Mouse (Mus musculus) erythroblast, embryonic 14.5 days (primary cell): ENCODE results near the gene Sertad4. TPM values are rescaled to one million over a fixed set of nuclear protein-coding genes. Genes with fewer than 3 reads are reported as not detected.

Experiments
- H3K27me3 ChIP-seq: 2 replicates; pipeline ENCODE4 v1.6.1; 2012; ENCODE audit warnings: inconsistent platforms; ENCODE audit not compliant: control insufficient read depth
- H3K36me3 ChIP-seq: 2 replicates; pipeline ENCODE4 v1.6.1; 2012; ENCODE audit warnings: mild to moderate bottlenecking, inconsistent platforms; ENCODE audit not compliant: control insufficient read depth
- H3K4me1 ChIP-seq: 2 replicates; pipeline ENCODE4 v1.6.1; 2012; ENCODE audit warnings: inconsistent platforms; ENCODE audit not compliant: control insufficient read depth
- H3K4me3 ChIP-seq: replicated peaks from 2 replicates; pipeline ENCODE3; 2012; ENCODE audit warnings: moderate library complexity, mild to moderate bottlenecking, inconsistent platforms
- H3K9me3 ChIP-seq: 2 replicates; pipeline ENCODE4 v1.6.1; 2012; ENCODE audit warnings: low read length, inconsistent platforms, mixed read lengths; ENCODE audit not compliant: control insufficient read depth
- GATA1 ChIP-seq: IDR thresholded peaks from 2 replicates; pipeline ENCODE4 v1.6.1; 2012; ENCODE audit warnings: low read length, inconsistent platforms, mixed read lengths
- TAL1 ChIP-seq: IDR thresholded peaks from 3 replicates; pipeline ENCODE4 v1.6.1; 2012; ENCODE audit warnings: low read length, inconsistent platforms, mixed read lengths
- polyA plus RNA-seq: library from polyadenylated mRNA; stranded (reverse); fragments of >175 nt; gene quantifications from 2 replicates; pipeline ENCODE4 v1.2.3, GENCODE M21; 2012

Sertad4 gene
- polyA plus RNA-seq, 1 experiment: 0.19 TPM

- Histone ChIP-seq H3K36me3 (no peaks in the 10 kb centered on the region), H3K4me3 (no peak overlapping the region), H3K9me3 (no peaks in the 10 kb centered on the region), H3K27me3 (peaks cover 15% of the 10 kb centered on the region), H3K4me1 (no peaks in the 10 kb centered on the region)
- no peak for TF ChIP-seq TAL1
- no peak for TF ChIP-seq GATA1
Measured at GRCm38 (mm10) chr1:192840655-192841054, 14.9 kb downstream of the Sertad4 start.

DNA sequence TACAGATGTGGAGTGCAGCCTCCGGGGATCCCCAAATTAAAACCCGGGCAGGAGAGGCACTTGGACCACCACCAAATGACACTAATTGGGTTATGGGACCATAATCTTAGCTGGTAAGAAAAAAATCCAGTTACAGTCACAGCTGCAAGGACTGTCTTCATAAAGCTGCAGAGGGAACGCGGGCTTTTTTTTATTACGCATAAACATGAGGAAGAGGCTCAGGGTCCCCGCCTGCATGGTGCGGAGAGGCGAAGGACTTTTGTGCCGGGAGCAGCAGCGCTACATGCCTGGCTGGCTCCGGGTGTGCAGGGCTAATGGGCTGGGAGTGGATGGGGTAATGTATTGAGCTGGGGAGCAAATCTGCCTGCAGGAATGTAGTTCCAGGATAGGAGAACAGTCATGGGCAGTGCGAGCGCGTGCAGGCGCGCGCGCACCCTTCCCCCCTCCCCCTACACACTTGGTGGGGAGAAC lies 20.3 kb downstream of the Sertad4 start:
- Histone ChIP-seq H3K4me3 (no peak overlapping the region), H3K4me1 (0 out of 2 replicates have a peak, but pooled peaks cover 3% of the 10 kb centered on the region), H3K36me3 (no peaks in the 10 kb centered on the region), H3K27me3 (peaks cover 47% of the 10 kb centered on the region), H3K9me3 (no peaks in the 10 kb centered on the region)
- TF ChIP-seq GATA1 (no peak), TAL1 (no peak)

DNA sequence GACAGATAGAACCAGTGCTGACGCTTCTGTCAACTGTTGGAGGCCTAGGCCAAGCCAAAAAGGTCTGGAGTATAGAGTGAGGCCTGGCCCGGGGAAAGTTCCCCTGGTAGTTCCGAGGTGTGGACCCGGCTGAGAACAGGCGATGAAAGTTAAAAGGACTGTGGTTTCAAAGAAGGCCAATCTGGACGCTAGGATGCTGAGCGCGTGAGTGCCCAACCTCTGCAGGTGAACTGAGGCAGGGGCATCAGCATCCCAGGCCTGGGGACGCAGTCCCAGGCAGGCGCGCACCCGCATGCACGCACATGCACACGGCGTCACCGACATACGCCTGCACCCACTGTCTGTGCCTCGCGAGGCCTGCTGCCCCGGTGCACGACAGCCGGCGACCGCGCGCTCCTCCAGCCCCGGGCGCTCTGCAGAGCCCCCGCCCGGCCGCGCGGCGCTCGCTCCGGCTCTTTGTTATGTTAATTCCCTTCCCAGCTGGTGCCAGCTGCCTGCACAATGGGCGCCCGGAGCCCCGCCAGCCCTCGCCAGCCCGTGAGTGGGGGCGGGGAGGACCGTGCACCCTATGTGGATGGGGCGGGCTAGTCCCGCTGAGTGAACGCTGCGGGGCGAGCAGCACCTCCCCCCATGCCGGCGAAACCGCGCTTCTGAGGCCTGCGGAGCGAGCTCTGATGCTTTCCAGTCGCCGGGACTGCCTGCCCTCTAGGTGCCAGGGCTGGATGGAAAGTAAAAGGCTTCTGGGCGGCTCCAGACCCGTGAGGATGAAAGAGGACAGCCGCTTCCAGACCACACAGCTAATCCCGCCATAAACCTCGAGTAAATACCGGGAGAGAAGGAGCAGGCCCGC lies 21.0 kb downstream of the Sertad4 start:
- Histone ChIP-seq H3K4me1 (0 out of 2 replicates have a peak, but pooled peaks cover 3% of the 10 kb centered on the region), H3K27me3 (peaks cover 47% of the 10 kb centered on the region), H3K36me3 (no peaks in the 10 kb centered on the region), H3K9me3 (no peaks in the 10 kb centered on the region), H3K4me3 (no peak overlapping the region)
- TF ChIP-seq GATA1 (no peak), TAL1 (no peak)

- H3K4me3 ChIP-seq: no peak overlapping the region
- no peaks in the 10 kb centered on the region for H3K36me3 ChIP-seq
- H3K27me3 ChIP-seq: peaks cover 47% of the 10 kb centered on the region
- no peak for TF ChIP-seq GATA1
- no peak for TF ChIP-seq TAL1
- H3K9me3 ChIP-seq: no peaks in the 10 kb centered on the region
- 0 out of 2 replicates have a peak, but pooled peaks cover 3% of the 10 kb centered on the region for H3K4me1 ChIP-seq
Measured at GRCm38 (mm10) chr1:192833586-192833985, 22.0 kb downstream of the Sertad4 start.

GRCm38 (mm10) chr1:192833097-192833496 lies 22.5 kb downstream of the Sertad4 start:
- Histone ChIP-seq H3K9me3 (no peaks in the 10 kb centered on the region), H3K27me3 (peaks cover 47% of the 10 kb centered on the region), H3K36me3 (no peaks in the 10 kb centered on the region), H3K4me1 (0 out of 2 replicates have a peak, but pooled peaks cover 3% of the 10 kb centered on the region), H3K4me3 (no peak overlapping the region)
- TF ChIP-seq GATA1 (no peak), TAL1 (no peak)

DNA sequence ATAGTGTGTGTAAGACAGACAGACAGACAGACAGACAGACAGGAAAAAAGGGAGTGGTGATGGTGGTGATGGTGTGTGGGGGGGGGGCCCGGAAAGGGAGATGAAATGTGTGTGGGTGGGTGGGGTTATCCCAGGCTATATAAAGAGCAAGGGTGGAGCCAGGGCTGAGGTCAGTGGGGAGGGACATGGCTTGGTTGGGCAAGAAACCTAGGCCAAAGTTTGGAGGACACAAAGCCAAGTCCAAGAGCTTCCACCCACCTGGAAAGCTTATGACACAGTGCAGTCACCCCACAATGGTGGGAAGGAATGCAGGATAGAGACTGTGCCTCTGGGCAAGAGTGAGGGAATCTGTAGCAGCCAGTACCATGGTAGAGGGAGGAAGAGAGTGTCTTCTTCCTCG lies 23.2 kb downstream of the Sertad4 start:
- Histone ChIP-seq H3K9me3 (no peaks in the 10 kb centered on the region), H3K36me3 (no peaks in the 10 kb centered on the region), H3K4me3 (no peak overlapping the region), H3K27me3 (peaks cover 47% of the 10 kb centered on the region), H3K4me1 (0 out of 2 replicates have a peak, but pooled peaks cover 3% of the 10 kb centered on the region)
- no peak for TF ChIP-seq TAL1
- no peak for TF ChIP-seq GATA1

DNA sequence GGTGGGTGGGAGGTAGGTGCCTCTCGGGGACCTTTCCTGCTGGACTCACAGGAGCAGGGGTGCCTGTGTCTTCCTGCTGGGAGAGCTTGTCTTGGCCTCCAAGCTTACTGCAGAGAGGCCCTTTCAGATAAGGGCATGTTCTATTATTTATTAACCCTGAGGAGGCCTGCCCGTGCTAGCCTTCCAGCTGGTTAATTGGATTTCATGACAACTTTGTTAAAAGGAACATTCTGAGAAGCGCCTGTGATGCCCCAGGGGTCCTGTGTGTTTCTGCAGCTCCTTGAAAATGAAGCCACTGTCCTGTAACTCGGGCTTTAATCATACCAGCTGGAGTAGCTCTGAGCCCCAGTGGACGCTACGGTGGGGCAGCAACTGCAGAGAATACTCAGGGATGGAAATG lies 25.1 kb downstream of the Sertad4 start:
- peaks cover 9% of the 10 kb centered on the region for H3K4me1 ChIP-seq
- TF ChIP-seq TAL1: no peak
- TF ChIP-seq GATA1: no peak
- H3K36me3 ChIP-seq: no peaks in the 10 kb centered on the region
- H3K27me3 ChIP-seq: peaks cover 33% of the 10 kb centered on the region
- no peaks in the 10 kb centered on the region for H3K9me3 ChIP-seq
- no peak overlapping the region for H3K4me3 ChIP-seq

- Histone ChIP-seq H3K27me3 (peaks cover 18% of the 10 kb centered on the region), H3K4me3 (no peak overlapping the region), H3K9me3 (peaks cover 4% of the 10 kb centered on the region), H3K36me3 (no peaks in the 10 kb centered on the region), H3K4me1 (peaks cover 9% of the 10 kb centered on the region)
- TF ChIP-seq GATA1 (no peak), TAL1 (no peak)
Measured at GRCm38 (mm10) chr1:192828928-192829327, 26.6 kb downstream of the Sertad4 start.

DNA sequence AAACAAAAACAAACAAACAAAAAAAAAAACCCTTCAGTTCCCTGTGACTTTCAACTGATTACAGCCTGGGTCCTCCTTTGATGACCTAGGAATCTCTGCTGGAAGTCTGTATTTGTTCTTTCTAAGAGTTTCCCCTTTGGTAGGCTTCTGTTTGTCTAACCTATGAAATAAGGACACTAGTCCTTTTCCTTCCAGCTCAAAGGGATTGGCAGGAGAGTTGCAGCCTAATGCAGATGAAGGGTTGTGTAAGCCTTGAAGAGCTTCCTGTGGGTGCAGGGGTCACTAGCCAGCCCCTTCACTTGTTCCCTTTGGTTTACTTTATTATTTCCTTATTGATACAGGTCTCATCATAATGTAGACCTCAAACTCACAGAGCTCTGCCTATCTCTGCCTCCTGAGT lies 27.6 kb downstream of the Sertad4 start:
- Histone ChIP-seq H3K9me3 (peaks cover 4% of the 10 kb centered on the region), H3K27me3 (peaks cover 8% of the 10 kb centered on the region), H3K4me3 (no peak overlapping the region), H3K36me3 (no peaks in the 10 kb centered on the region), H3K4me1 (peaks cover 6% of the 10 kb centered on the region)
- no peak for TF ChIP-seq TAL1
- no peak for TF ChIP-seq GATA1
